Mouse (Mus musculus) hindbrain, embryonic 10.5 days (tissue): ENCODE results near the gene Arg2. TPM values are rescaled to one million over a fixed set of nuclear protein-coding genes. Genes with fewer than 3 reads are reported as not detected.

Experiments
- DNase-seq: peaks from one replicate; pipeline ENCODE4 v3.0.0-alpha.2; 2017; ENCODE audit warnings: low spot score
- H3K27ac ChIP-seq: fragments of 300-500 bp; sonication (generic); 2 replicates; pipeline ENCODE4 v1.5.1; 2016; ENCODE audit warnings: mild to moderate bottlenecking, moderate library complexity
- H3K27me3 ChIP-seq: fragments of 300-500 bp; sonication (generic); 2 replicates; pipeline ENCODE4 v1.6.1; 2016; ENCODE audit warnings: mild to moderate bottlenecking; ENCODE audit not compliant: poor library complexity, insufficient read depth, severe bottlenecking
- H3K36me3 ChIP-seq: fragments of 300-500 bp; sonication (generic); 2 replicates; pipeline ENCODE4 v1.6.1; 2016; ENCODE audit warnings: mild to moderate bottlenecking, moderate library complexity
- H3K4me1 ChIP-seq: fragments of 300-500 bp; sonication (generic); replicated peaks from 2 replicates; pipeline ENCODE4 v1.6.1; 2016; ENCODE audit warnings: mild to moderate bottlenecking
- H3K4me3 ChIP-seq: fragments of 300-500 bp; sonication (generic); 2 replicates; pipeline ENCODE4 v1.5.1; 2016; ENCODE audit warnings: mild to moderate bottlenecking, moderate library complexity
- H3K9me3 ChIP-seq: fragments of 300-500 bp; sonication (generic); 2 replicates; pipeline ENCODE4 v1.6.1; 2016; ENCODE audit warnings: mild to moderate bottlenecking, moderate library complexity
- WGBS: fragments of 180-500 bp; shearing (Covaris S2); methylation state at CpG from one replicate; pipeline ENCODE4 v1.1.7; 2016; 5-methylcytosine and 5-hydroxymethylcytosine counted together
- polyA plus RNA-seq: library from polyadenylated mRNA; unstranded; fragments of >200 nt; fragmentation: Nextera tagmentation; extraction: Ambion mirVana; gene quantifications from 2 replicates; pipeline ENCODE4 v1.2.1, GENCODE M21; 2016

Arg2 gene
- 4.4 TPM in 2 replicates for polyA plus RNA-seq

DNA sequence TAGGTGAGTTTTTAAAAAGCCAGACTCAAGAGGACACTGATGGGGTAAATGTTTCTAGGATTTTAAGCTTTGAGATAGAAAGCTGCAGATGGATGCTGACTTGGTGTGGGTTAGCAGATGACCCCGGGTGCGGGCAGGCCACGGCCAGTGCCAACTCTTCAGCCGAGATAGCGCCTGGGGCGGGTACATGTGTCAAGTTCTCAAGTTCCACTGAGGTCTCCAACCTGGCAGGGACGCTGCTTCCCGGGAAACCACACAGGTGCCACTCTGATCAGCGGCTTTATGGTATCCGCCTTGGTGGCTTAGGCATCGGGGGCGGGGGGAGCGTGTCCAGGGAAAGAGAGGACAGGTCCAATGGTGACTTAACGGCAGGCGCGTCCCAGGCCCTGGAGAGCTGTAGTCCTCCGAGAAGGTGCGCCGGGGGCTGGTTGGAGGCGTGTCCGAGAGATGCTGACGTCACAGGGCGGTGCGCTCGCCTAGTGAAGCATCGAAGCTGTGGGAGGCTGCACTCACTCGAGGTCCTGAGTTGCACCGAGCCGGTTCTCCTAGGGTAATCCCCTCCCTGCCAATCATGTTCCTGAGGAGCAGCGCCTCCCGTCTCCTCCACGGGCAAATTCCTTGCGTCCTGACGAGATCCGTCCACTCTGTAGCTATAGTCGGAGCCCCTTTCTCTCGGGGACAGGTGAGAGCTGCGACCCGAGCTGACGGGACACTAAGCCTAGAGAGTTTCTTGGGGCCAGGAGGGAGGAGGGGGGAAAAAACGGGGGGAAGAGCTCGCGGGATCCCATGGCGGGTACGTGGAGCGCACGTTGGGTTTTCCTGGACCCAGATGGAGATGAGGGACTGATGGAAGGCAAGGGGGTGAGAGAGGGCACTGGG, at the start of gene Arg2:
TSS of gene Arg2 (plus strand) at position 479 of the 879 bp plus-strand sequence.
- under 1% methylated on average over 47 of the region's 47 CpGs for WGBS
- Histone ChIP-seq H3K27me3 (peaks cover 44% of the 10 kb centered on the region), H3K4me1 (peaks cover 18% of the 10 kb centered on the region), H3K27ac (peak within 1 kb of the TSS; percentile 45; the same call in 1 of the 2 replicates), H3K36me3 (no peaks in the 10 kb centered on the region), H3K4me3 (peak within 1 kb of the TSS; percentile 62), H3K9me3 (no peaks in the 10 kb centered on the region)
- DNase-seq, result peak; percentile 73

DNA sequence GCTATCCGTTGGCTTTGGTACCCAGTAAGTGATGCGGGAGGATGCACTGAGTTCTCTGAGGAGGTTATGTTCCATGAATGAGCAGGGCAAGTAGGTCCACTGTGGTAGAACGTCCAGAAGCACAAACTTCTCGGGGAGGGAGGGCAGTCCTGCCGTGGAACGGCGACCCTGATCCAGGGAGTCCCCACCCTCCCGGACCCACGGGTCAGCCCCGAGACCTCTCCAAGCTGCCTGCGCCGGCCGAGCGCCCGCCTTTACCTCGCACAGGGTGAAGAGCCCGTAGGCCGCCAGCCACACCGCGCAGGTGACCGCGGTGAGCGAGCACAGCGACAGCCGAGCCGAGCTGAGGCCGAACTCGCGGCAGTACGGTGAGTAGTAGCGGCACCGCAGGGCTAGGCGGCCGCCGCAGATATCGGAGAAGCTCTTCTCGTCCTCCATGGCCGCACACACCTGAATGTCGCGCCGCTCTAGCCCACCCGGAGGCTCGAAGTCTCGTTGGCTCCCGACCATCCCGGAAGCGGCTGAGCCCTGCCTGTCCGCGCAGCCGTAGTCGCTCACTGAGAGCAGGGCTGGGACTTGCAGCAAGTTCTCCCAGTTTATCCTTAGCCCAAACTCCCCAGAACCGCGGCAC, 41.3 kb upstream of the Arg2 start, which contains the start of gene Pigh:
TSS of gene Pigh (minus strand) at position 470 of the 631 bp plus-strand sequence.
- under 1% methylated on average over 53 of the region's 53 CpGs for WGBS
- Histone ChIP-seq H3K9me3 (no peaks in the 10 kb centered on the region), H3K4me1 (peaks cover 13% of the 10 kb centered on the region), H3K27ac (peak within 1 kb of the TSS; percentile 93), H3K27me3 (no peaks in the 10 kb centered on the region), H3K4me3 (peak within 1 kb of the TSS; percentile 83), H3K36me3 (peaks cover 25% of the 10 kb centered on the region)
- DNase-seq, result peak; percentile 89

DNA sequence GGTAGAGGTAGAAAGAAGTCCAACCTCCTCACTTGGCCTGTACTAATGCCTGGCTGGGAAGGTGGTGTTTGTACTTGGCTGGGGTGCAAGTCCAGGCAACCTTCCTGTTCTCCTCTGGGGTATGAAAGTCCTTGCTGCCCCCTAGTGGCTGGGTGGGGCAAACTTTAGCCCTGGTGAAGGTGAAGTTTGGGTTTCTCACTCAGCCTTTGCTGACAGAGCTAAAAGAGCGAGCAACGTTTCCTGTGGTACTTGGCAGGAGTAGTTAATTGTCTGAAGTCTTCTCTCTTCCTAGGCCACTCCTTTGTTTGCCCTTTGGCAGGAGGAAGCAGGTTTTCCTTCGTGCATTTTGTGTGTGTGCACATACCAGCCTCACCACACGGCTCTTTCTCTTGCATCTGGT, 38.0 kb upstream of the Arg2 start:
- H3K27ac ChIP-seq, result no peak overlapping the region
- DNase-seq, result no peak
- WGBS, result 58% methylated on average over 4 of the region's 4 CpGs
- H3K9me3 ChIP-seq, result no peaks in the 10 kb centered on the region
- peaks cover 13% of the 10 kb centered on the region for H3K4me1 ChIP-seq
- no peaks in the 10 kb centered on the region for H3K36me3 ChIP-seq
- no peaks in the 10 kb centered on the region for H3K27me3 ChIP-seq
- H3K4me3 ChIP-seq, result no peak overlapping the region

DNA sequence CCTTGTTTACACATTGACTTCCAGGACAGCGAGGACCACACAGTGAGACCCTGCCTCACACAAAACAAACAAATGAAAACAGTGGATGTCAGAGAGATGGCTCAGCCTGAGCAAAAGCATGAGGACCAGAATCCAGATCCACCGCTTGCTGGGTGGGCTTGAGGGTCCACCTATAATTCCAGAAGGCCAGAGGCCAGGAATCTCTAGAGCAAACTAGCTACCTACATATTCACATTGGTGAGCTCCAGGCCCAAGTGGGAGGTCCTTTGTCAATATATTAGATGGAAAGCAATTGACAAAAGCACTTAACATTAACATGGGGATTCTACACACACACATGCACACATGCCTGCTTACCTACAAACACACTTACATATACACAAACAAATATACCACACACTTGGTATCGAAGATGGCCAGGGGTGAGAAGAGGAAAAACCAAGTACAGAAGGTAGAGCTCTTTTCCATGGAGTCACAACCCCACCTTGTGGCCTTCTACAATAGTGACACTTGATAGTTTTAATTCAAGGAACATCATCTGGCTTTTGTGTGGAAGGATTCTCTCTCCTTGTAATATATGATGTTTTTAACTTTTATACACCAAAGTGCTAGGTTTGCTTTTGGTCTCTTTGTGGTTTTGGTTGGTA, 33.3 kb upstream of the Arg2 start:
- DNase-seq, result peak; percentile 7
- H3K36me3 ChIP-seq, result no peaks in the 10 kb centered on the region
- no peak overlapping the region for H3K27ac ChIP-seq
- no peaks in the 10 kb centered on the region for H3K4me1 ChIP-seq
- H3K27me3 ChIP-seq, result no peaks in the 10 kb centered on the region
- H3K4me3 ChIP-seq, result no peak overlapping the region
- 67% methylated on average over 3 of the region's 3 CpGs for WGBS
- no peaks in the 10 kb centered on the region for H3K9me3 ChIP-seq

DNA sequence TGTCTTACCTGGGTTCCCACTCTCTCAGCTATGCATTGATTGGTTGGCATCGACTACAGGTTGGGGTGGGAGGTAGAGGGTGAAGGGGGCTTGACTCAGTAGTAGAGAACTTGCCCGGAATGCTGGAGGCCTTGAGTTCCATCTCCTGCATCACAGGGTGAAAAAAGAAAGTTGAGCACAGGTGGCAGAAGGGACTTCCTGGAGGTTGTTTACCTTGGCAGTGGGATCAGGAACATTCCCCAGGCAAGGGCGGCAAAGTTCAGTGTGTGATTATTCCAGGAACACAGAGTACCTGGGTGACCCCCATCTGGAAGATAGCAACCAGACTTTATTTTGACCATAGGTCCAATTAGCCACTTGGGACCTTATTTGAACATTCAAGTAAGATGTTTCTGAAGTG, 26.8 kb upstream of the Arg2 start:
- H3K36me3 ChIP-seq, result no peaks in the 10 kb centered on the region
- WGBS, result 80% methylated on average over 3 of the region's 3 CpGs
- no peaks in the 10 kb centered on the region for H3K4me1 ChIP-seq
- no peaks in the 10 kb centered on the region for H3K27me3 ChIP-seq
- no peak overlapping the region for H3K4me3 ChIP-seq
- H3K27ac ChIP-seq, result no peak overlapping the region
- 0 out of 2 replicates have a peak, but pooled peaks cover 5% of the 10 kb centered on the region for H3K9me3 ChIP-seq
- no peak for DNase-seq

DNA sequence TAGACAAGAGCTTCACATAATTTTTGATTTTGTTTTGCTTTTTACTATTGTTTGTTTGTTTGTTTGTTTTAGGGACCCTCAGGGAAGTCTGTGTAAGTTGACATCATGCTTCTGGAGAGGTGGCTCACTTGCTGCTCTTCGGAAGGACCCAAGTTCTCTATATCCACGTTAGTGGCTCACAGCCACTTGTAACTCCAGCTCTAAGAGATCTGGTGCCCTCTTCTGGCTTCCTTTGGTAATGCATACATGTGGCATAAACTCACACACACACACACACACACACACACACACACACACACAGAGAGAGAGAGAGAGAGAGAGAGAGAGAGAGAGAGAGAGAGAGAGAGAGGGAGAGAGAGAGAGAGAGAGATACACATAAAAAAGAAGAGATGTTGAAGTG, 26.0 kb upstream of the Arg2 start:
- no peak for DNase-seq
- Histone ChIP-seq H3K27me3 (no peaks in the 10 kb centered on the region), H3K4me1 (no peaks in the 10 kb centered on the region), H3K27ac (no peak overlapping the region), H3K4me3 (no peak overlapping the region), H3K36me3 (no peaks in the 10 kb centered on the region), H3K9me3 (0 out of 2 replicates have a peak, but pooled peaks cover 5% of the 10 kb centered on the region)
- 66% methylated on average over 2 of the region's 2 CpGs for whole genome bisulfite sequencing

DNA sequence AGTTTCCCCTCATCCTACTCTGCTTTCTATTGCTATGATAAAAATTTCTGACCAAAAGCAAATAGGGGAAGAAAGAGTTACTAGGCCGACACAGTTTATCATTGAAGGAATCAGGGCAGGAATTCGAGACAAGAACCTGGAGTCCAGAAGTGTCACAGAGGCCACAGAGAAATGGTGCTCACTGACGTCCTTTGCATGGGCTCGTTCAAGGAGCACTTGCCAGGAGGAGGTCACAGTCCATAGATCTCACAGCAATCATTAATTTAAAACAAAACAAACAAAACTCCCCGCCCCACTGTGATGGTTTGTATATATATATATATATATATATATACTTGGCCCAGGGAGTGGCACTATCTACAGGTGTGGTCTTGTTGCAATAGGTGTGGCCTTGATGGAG, 25.3 kb upstream of the Arg2 start:
- 88% methylated on average over 5 of the region's 5 CpGs for WGBS
- Histone ChIP-seq H3K4me1 (no peaks in the 10 kb centered on the region), H3K36me3 (no peaks in the 10 kb centered on the region), H3K4me3 (no peak overlapping the region), H3K9me3 (0 out of 2 replicates have a peak, but pooled peaks cover 5% of the 10 kb centered on the region), H3K27ac (no peak overlapping the region), H3K27me3 (no peaks in the 10 kb centered on the region)
- DNase-seq, result no peak

DNA sequence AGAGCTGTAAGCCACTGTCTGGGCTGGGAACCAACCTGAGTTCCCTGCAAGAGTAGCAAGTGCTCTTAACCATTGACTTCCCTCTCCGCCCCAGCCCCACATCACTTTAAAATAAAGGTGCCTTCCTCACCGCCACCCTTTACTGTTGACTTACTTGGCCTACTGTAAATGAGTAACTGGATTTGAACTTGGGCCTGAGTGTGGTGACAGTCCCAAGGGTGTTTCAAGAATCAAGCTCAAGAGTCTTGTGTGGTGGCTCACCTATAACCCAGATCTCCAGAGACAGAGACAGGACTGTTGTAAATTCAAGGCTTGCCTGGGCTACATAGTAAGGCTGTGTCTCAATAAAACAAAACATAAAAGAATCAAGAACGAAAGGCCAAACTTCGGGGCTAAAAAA, 11.6 kb upstream of the Arg2 start:
- Histone ChIP-seq H3K27ac (no peak overlapping the region), H3K4me3 (no peak overlapping the region), H3K4me1 (no peaks in the 10 kb centered on the region), H3K36me3 (no peaks in the 10 kb centered on the region), H3K9me3 (no peaks in the 10 kb centered on the region), H3K27me3 (no peaks in the 10 kb centered on the region)
- WGBS, result 90% methylated on average over 4 of the region's 4 CpGs
- DNase-seq, result no peak

DNA sequence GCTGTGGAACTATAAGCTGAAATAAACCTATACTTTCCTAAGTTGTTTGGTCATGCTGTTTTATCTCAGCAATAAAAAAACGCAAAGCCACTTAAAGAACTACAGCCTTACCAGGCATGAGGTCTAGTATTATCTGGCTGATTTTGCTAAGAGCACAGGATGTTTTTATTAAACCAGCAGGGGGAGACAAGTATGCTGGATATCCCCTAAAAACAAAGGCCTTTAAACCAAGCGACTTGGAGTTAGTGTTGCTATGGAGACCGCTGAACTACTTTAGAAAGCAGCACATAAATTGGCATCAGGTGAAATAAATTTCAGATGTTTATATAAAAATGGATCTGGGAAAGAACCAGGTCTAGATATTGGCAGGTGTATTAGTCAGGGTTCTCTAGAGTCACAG, 7.8 kb upstream of the Arg2 start:
- Histone ChIP-seq H3K4me1 (no peaks in the 10 kb centered on the region), H3K27me3 (no peaks in the 10 kb centered on the region), H3K4me3 (no peak overlapping the region), H3K36me3 (no peaks in the 10 kb centered on the region), H3K9me3 (no peaks in the 10 kb centered on the region), H3K27ac (no peak overlapping the region)
- WGBS, result 33% methylated on average over 3 of the region's 3 CpGs
- DNase-seq, result no peak

DNA sequence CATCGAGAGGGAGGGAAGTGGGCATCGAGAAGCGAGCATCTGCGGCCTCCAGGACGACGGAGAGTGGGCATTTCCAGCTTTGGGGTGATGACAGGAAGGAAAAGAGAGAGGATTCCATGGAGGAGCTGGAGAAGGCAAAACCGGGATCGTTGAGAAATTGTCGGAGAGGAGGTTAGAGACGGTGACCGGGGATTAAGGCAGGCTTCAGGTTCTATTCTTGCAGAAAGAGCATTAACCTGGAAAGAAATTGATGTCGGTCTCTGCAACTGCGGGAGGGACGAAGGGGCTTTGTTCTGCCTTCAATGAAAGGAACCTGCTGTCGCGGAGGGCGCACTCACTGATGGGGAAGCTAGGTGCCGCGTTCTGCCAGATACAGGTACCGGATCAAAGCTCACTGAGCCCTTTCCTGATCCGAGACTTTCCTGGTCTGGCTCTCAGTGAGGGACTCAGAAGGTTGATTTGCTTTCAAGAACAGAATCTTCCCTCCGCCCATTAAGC, 650 bp downstream of the Arg2 start:
- H3K27ac ChIP-seq, result peak overlapping the region; percentile 45; the same call in 1 of the 2 replicates
- H3K9me3 ChIP-seq, result no peaks in the 10 kb centered on the region
- peak; percentile 24 for DNase-seq
- peaks cover 44% of the 10 kb centered on the region for H3K27me3 ChIP-seq
- H3K36me3 ChIP-seq, result no peaks in the 10 kb centered on the region
- H3K4me1 ChIP-seq, result peaks cover 18% of the 10 kb centered on the region
- peak overlapping the region; percentile 62 for H3K4me3 ChIP-seq
- under 1% methylated on average over 22 of the region's 22 CpGs for WGBS

DNA sequence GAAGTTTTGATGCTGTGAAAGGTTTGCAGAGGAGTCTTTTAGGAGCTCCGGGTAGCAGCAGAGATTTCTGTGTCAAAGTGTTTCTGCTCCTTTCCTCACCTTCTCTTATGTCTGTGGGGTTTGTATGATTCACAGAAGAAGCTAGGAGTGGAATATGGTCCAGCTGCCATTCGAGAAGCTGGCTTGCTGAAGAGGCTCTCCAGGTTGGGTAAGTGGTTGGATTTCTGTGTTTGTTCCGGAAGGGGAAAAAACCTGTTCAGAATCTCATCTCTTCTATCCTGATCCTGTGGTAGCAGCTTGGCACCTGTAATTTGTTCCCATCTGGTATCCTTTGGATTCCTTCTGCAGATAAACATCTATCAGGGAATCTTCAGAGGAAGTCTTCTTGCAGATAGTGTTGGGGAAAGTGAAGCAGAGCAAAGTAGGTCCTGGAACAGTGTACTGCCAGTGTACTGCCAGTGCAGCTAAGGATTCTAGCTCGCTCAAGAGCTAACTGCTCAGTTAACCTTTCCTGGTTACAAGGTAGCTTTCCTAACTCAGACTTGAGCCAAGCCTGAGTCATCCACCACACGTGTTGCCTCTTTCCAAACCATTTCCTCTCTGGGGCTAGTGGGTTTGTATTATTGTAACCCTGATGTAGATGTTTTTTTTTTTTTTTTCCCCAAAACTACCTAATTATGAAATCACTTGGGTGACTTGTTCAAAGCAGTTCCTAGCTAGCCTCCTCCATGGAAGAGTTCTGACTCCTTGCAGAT, 1.3 kb downstream of the Arg2 start:
- peaks cover 44% of the 10 kb centered on the region for H3K27me3 ChIP-seq
- WGBS, result 31% methylated on average over 5 of the region's 5 CpGs
- no peak overlapping the region for H3K27ac ChIP-seq
- H3K4me1 ChIP-seq, result peaks cover 18% of the 10 kb centered on the region
- H3K36me3 ChIP-seq, result no peaks in the 10 kb centered on the region
- H3K9me3 ChIP-seq, result no peaks in the 10 kb centered on the region
- DNase-seq, result no peak
- H3K4me3 ChIP-seq, result peak overlapping the region; percentile 62

DNA sequence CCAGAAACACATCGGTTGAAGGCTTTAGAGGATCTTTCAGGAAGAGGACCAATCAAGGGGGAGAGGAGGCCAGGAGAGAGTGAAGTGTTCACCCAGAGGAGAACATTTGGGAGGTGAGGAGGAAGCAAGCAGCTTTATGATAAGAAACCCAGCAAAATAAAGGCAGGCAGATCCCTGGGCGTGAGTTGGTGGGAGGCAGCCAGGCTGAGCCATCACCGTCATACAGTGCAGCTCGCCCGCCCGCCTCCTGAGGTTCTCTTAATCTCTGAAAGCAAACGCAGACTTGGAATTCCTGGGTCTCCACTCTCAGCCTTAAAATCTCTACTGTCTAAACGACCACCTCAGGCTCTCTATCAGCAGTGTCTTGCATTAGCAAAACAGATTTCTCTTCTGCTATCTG, 4.1 kb downstream of the Arg2 start:
- peaks cover 40% of the 10 kb centered on the region for H3K27me3 ChIP-seq
- DNase-seq, result no peak
- H3K27ac ChIP-seq, result no peak overlapping the region
- peaks cover 18% of the 10 kb centered on the region for H3K4me1 ChIP-seq
- H3K4me3 ChIP-seq, result no peak overlapping the region
- 46% methylated on average over 8 of the region's 8 CpGs for WGBS
- no peaks in the 10 kb centered on the region for H3K9me3 ChIP-seq
- H3K36me3 ChIP-seq, result no peaks in the 10 kb centered on the region
